Mouse (Mus musculus) embryonic fibroblast, embryonic 13.5 days (primary cell): ENCODE measurements at regions not wholly inside any gene's neighbourhood (a gene's known extent, or its start where the extent isn't known, plus 50 kb on each side); places are given as distances from the start of the nearest gene placed in this dataset.

ENCODE experiments used
- CTCF ChIP-seq: IDR thresholded peaks from 2 replicates; pipeline ENCODE4 v1.5.1; 2011; ENCODE audit warnings: mild to moderate bottlenecking, control low read depth, low read length, moderate library complexity, borderline replicate concordance; ENCODE audit not compliant: insufficient read depth
- POLR2A ChIP-seq: IDR thresholded peaks from 2 replicates; pipeline ENCODE4 v1.6.1; 2011; ENCODE audit warnings: low read depth, mild to moderate bottlenecking, control low read depth, low read length, moderate library complexity

DNA sequence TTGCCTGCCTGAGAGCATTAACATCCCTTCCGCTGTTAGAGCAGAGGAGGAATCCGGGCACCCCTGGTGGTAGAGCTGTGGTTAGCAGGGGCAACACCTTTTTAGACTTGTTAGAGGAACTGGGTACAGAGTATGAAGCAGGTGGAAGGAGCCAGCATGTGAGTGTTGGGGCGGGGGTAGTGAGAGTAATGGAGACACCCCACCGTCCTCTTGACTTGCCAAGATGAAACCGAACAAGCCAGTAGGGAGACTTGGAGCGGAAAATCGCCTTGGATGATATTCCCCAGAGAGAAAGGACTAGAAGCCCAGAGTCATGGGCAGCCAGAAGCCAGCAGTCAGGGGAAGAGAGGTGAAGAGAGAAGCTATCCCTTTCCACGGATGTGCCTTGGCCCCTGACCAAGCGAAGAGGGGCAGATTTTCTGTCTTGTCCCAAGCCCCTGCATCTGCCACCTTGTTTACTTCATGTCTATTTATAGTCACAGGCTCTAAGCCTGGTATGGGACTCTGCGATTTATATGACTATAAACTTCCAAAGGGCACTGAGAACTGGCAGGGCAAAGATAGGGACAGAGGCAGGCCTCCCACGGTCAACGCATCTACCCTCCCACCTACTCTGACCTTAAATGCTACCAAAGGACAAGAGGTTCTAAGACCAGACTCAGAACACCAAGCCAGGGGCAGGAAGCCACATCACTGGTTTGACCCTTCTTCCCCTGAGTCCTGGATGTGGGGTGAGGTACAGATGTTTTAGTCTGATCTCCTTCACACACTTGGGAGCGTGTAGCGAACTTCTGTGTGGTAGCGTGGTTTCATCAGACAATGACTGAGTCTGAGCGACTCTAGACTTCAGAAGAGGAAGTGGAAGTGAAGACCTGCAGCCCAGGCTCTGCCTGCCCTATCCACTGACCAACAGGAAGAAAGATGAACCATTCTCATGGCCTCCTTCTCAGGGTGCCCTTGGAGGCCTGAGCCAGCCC is 55.9 kb upstream of the Btrc start:
- TF ChIP-seq POLR2A (no peak), CTCF (no peak)
